Mouse (Mus musculus): ENCODE data around the gene Med27. TPM values are rescaled to one million over a fixed set of nuclear protein-coding genes. Genes with fewer than 3 reads are reported as not detected.

The Med27 gene
- polyA plus RNA-seq, 1 experiment = 7.1 TPM

GRCm38 (mm10) chr2:29563986-29564385 lies 217.4 kb downstream of the Med27 start:
- Histone ChIP-seq H3K4me3 (replicated peaks; ENCODE audit: control insufficient read depth, low read depth, low read length) (no peak overlapping the region), H3K4me1 (ENCODE audit: control insufficient read depth, insufficient read depth, low read length) (no peaks in the 10 kb centered on the region; the same call in 1 of the 2 replicates), H3K27ac (ENCODE audit: control insufficient read depth, insufficient read depth, low read depth, low read length, poor library complexity) (no peak overlapping the region)
- TF ChIP-seq POLR2A (IDR thresholded peaks at IDR 0.05; ENCODE audit: borderline replicate concordance, control insufficient read depth, low read depth, low read length) = no peak
- TF ChIP-seq CTCF (IDR thresholded peaks at IDR 0.05; ENCODE audit: control insufficient read depth, insufficient read depth, low read length) = no peak
- 75% methylated on average over 7 of the region's 7 CpGs for WGBS

- TF ChIP-seq CTCF (IDR thresholded peaks at IDR 0.05; ENCODE audit: control insufficient read depth, insufficient read depth, low read length) (no peak), POLR2A (IDR thresholded peaks at IDR 0.05; ENCODE audit: borderline replicate concordance, control insufficient read depth, low read depth, low read length) (no peak)
- WGBS = 38% methylated on average over 17 of the region's 17 CpGs
- Histone ChIP-seq H3K4me1 (ENCODE audit: control insufficient read depth, insufficient read depth, low read length) (no peaks in the 10 kb centered on the region; the same call in 1 of the 2 replicates), H3K4me3 (replicated peaks; ENCODE audit: control insufficient read depth, low read depth, low read length) (no peak overlapping the region), H3K27ac (ENCODE audit: control insufficient read depth, insufficient read depth, low read depth, low read length, poor library complexity) (no peak overlapping the region)
These were observed 219.2 kb downstream of the Med27 start for GRCm38 (mm10) chr2:29565570-29566433.

GRCm38 (mm10) chr2:29571921-29572700 lies 225.5 kb downstream of the Med27 start:
- no peak for TF ChIP-seq POLR2A (IDR thresholded peaks at IDR 0.05; ENCODE audit: borderline replicate concordance, control insufficient read depth, low read depth, low read length)
- no peak for TF ChIP-seq CTCF (IDR thresholded peaks at IDR 0.05; ENCODE audit: control insufficient read depth, insufficient read depth, low read length)
- Histone ChIP-seq H3K27ac (ENCODE audit: control insufficient read depth, insufficient read depth, low read depth, low read length, poor library complexity) (no peak overlapping the region), H3K4me1 (ENCODE audit: control insufficient read depth, insufficient read depth, low read length) (no peaks in the 10 kb centered on the region; the same call in 1 of the 2 replicates), H3K4me3 (replicated peaks; ENCODE audit: control insufficient read depth, low read depth, low read length) (no peak overlapping the region)
- 57% methylated on average over 9 of the region's 9 CpGs for WGBS

- no peak overlapping the region for H3K27ac ChIP-seq (ENCODE audit: control insufficient read depth, insufficient read depth, low read depth, low read length, poor library complexity)
- no peak for TF ChIP-seq CTCF (IDR thresholded peaks at IDR 0.05; ENCODE audit: control insufficient read depth, insufficient read depth, low read length)
- TF ChIP-seq POLR2A (IDR thresholded peaks at IDR 0.05; ENCODE audit: borderline replicate concordance, control insufficient read depth, low read depth, low read length) = no peak
- no peaks in the 10 kb centered on the region; the same call in 1 of the 2 replicates for H3K4me1 ChIP-seq (ENCODE audit: control insufficient read depth, insufficient read depth, low read length)
- H3K4me3 ChIP-seq (replicated peaks; ENCODE audit: control insufficient read depth, low read depth, low read length) = no peak overlapping the region
- WGBS = 72% methylated on average over 5 of the region's 5 CpGs
These were observed 226.3 kb downstream of the Med27 start for GRCm38 (mm10) chr2:29572811-29573427.

GRCm38 (mm10) chr2:29573591-29573990 lies 227.0 kb downstream of the Med27 start:
- Histone ChIP-seq H3K4me1 (ENCODE audit: control insufficient read depth, insufficient read depth, low read length) (no peaks in the 10 kb centered on the region), H3K4me3 (replicated peaks; ENCODE audit: control insufficient read depth, low read depth, low read length) (no peak overlapping the region), H3K27ac (ENCODE audit: control insufficient read depth, insufficient read depth, low read depth, low read length, poor library complexity) (no peak overlapping the region)
- 10% methylated on average over 5 of the region's 5 CpGs for WGBS
- TF ChIP-seq CTCF (IDR thresholded peaks at IDR 0.05; ENCODE audit: control insufficient read depth, insufficient read depth, low read length) (no peak), POLR2A (IDR thresholded peaks at IDR 0.05; ENCODE audit: borderline replicate concordance, control insufficient read depth, low read depth, low read length) (no peak)

- 54% methylated on average over 11 of the region's 11 CpGs for WGBS
- Histone ChIP-seq H3K4me3 (replicated peaks; ENCODE audit: control insufficient read depth, low read depth, low read length) (no peak overlapping the region), H3K27ac (ENCODE audit: control insufficient read depth, insufficient read depth, low read depth, low read length, poor library complexity) (no peak overlapping the region), H3K4me1 (ENCODE audit: control insufficient read depth, insufficient read depth, low read length) (no peaks in the 10 kb centered on the region)
- TF ChIP-seq CTCF (IDR thresholded peaks at IDR 0.05; ENCODE audit: control insufficient read depth, insufficient read depth, low read length) (no peak), POLR2A (IDR thresholded peaks at IDR 0.05; ENCODE audit: borderline replicate concordance, control insufficient read depth, low read depth, low read length) (no peak)
These were observed 227.6 kb downstream of the Med27 start for GRCm38 (mm10) chr2:29574187-29574586.

Other genes starting within 250 kb of the Med27 start
- 7.9 and 10.8 TPM in 2 replicates for gene Setx, start 222.6 kb upstream of the Med27 start, polyA plus RNA-seq (2011; ENCODE audit: insufficient read depth, insufficient read length, low replicate concordance, missing spikeins)
- 12.3 and 30.8 TPM in 2 replicates for gene Ntng2, start 93.8 kb upstream of the Med27 start, polyA plus RNA-seq (2011; ENCODE audit: insufficient read depth, insufficient read length, low replicate concordance, missing spikeins)